ENCODE assay signal across 8 mouse cellular contexts in the genomic region with DNA sequence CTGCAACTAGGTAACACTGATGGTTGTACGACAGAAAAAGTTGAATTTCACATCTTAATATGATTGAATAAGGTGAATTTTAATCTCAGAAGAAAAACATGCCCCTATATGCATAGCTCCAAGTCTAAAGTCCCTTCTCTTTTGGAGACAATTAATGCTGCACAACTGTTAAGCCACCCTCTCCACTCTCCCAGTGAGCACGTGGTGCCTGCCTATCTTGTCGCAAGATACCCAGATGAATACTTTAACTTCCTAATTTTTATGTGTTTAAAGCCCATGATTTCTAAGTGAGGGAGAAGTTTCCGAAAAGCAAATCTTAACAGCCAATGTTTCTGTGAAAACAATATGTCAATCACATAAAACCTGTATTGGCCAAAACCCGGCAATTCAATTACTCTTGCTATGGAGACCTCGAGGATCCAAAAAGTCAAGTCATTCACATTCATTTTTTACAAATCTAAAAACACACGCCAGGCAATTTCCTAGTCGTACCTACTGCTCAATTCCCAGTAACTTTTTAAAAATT. TPM values are rescaled to one million over a fixed set of nuclear protein-coding genes. Genes with fewer than 3 reads are reported as not detected.
DNase-seq lines count a peak whose midpoint lies in the region; ATAC-seq and TF ChIP-seq lines count a peak whose summit lies in the region.

No protein-coding gene starts in this region.

- no peaks in the 10 kb centered on the region for H3K36me3 ChIP-seq in testis, adult 2 months (ENCODE audit: control insufficient read depth, insufficient read depth, low read length)
- peaks cover 14% of the 10 kb centered on the region for H3K36me3 ChIP-seq in forebrain, embryonic 14.5 days (ENCODE audit: control insufficient read depth, insufficient read depth, low read length)
- H3K36me3 ChIP-seq in liver, embryonic 12.5 days, result peaks cover 28% of the 10 kb centered on the region
- H3K36me3 ChIP-seq in stomach, postnatal 0 days (ENCODE audit: control insufficient read depth, insufficient read depth, low read length), result no peaks in the 10 kb centered on the region; the same call in 1 of the 2 replicates

- no peak for TF ChIP-seq CTCF in testis, adult 2 months (IDR thresholded peaks at IDR 0.05; ENCODE audit: control insufficient read depth, insufficient read depth, insufficient replicate concordance, low read depth, low read length)
- no peak for TF ChIP-seq CTCF in stomach, postnatal 0 days (IDR thresholded peaks at IDR 0.05; ENCODE audit: low read depth)

- H3K4me3 ChIP-seq in testis, adult 2 months (ENCODE audit: control insufficient read depth, low read depth, low read length), result peak overlapping the region; percentile 99
- H3K4me3 ChIP-seq in forebrain, embryonic 14.5 days (ENCODE audit: low read depth, low read length), result peak overlapping the region; percentile 79
- H3K4me3 ChIP-seq in liver, embryonic 12.5 days, result peak overlapping the region; percentile 93
- H3K4me3 ChIP-seq in stomach, postnatal 0 days (ENCODE audit: low read depth, low read length), result peak overlapping the region; percentile 96

- ATAC-seq in forebrain, embryonic 14.5 days, result no peak
- ATAC-seq in liver, embryonic 12.5 days, result no peak
- ATAC-seq in stomach, postnatal 0 days (ENCODE audit: low FRiP score, low TSS enrichment), result no peak

- no peaks in the 10 kb centered on the region for H3K9me3 ChIP-seq in forebrain, embryonic 14.5 days (replicated peaks; ENCODE audit: control insufficient read depth, low read length)
- no peaks in the 10 kb centered on the region for H3K9me3 ChIP-seq in liver, embryonic 12.5 days (replicated peaks)
- H3K9me3 ChIP-seq in stomach, postnatal 0 days (ENCODE audit: control insufficient read depth, low read length), result no peaks in the 10 kb centered on the region

- H3K27me3 ChIP-seq in testis, adult 2 months (ENCODE audit: control insufficient read depth, insufficient read depth, low read length), result no peaks in the 10 kb centered on the region
- H3K27me3 ChIP-seq in forebrain, embryonic 14.5 days (replicated peaks; ENCODE audit: control insufficient read depth, insufficient read depth, low read length), result no peaks in the 10 kb centered on the region
- H3K27me3 ChIP-seq in liver, embryonic 12.5 days (replicated peaks), result no peaks in the 10 kb centered on the region
- no peaks in the 10 kb centered on the region for H3K27me3 ChIP-seq in stomach, postnatal 0 days (ENCODE audit: control insufficient read depth, insufficient read depth, low read length)

- peak overlapping the region; percentile 68 for H3K4me2 ChIP-seq in forebrain, embryonic 14.5 days (ENCODE audit: low read length)
- H3K4me2 ChIP-seq in liver, embryonic 12.5 days, result peak overlapping the region; percentile 81
- peak overlapping the region; percentile 64 for H3K4me2 ChIP-seq in stomach, postnatal 0 days (replicated peaks; ENCODE audit: low read depth)

- peaks cover 3% of the 10 kb centered on the region; the same call in 1 of the 2 replicates for H3K4me1 ChIP-seq in testis, adult 2 months (ENCODE audit: control insufficient read depth, insufficient read depth, low read length)
- H3K4me1 ChIP-seq in forebrain, embryonic 14.5 days (ENCODE audit: control insufficient read depth, insufficient read depth, low read length), result peaks cover 22% of the 10 kb centered on the region
- peaks cover 36% of the 10 kb centered on the region for H3K4me1 ChIP-seq in liver, embryonic 12.5 days
- peaks cover 4% of the 10 kb centered on the region; the same call in 1 of the 2 replicates for H3K4me1 ChIP-seq in stomach, postnatal 0 days (replicated peaks; ENCODE audit: control insufficient read depth, insufficient read depth)

- peak overlapping the region; percentile 97 for H3K27ac ChIP-seq in testis, adult 2 months (ENCODE audit: control insufficient read depth, insufficient read depth, low read depth, low read length)
- H3K27ac ChIP-seq in forebrain, embryonic 14.5 days (ENCODE audit: low read depth, low read length), result peak overlapping the region; percentile 99; the same call in 1 of the 2 replicates
- peak overlapping the region; percentile 97 for H3K27ac ChIP-seq in liver, embryonic 12.5 days
- peak overlapping the region; percentile 93 for H3K27ac ChIP-seq in stomach, postnatal 0 days (replicated peaks)

- WGBS in forebrain, embryonic 14.5 days, result 2% methylated on average over 8 of the region's 8 CpGs
- WGBS in liver, embryonic 12.5 days (ENCODE audit: insufficient replicate concordance), result under 1% methylated on average over 8 of the region's 8 CpGs
- WGBS in stomach, postnatal 0 days, result 2% methylated on average over 8 of the region's 8 CpGs

- DNase-seq in testis, postnatal 14 days (ENCODE audit: low spot score), result no peak
- no peak for DNase-seq in forebrain, embryonic 14.5 days (ENCODE audit: low spot score)
- DNase-seq in stomach, postnatal 0 days (ENCODE audit: low spot score), result no peak
- no peak for DNase-seq in frontal cortex, postnatal 10 days (ENCODE audit: low spot score in 2 of 2)
- DNase-seq in layer of hippocampus, adult 8-10 months (ENCODE audit: low spot score in 2 of 2), result no peak
- no peak for DNase-seq in left cerebral cortex, adult 8-10 months (ENCODE audit: low spot score in 2 of 2)

- no peak for TF ChIP-seq EP300 in stomach, postnatal 0 days (optimal IDR thresholded peaks at IDR 0.05)

- H3K9ac ChIP-seq in forebrain, embryonic 14.5 days (ENCODE audit: low read length), result peak overlapping the region; percentile 90
- peak overlapping the region; percentile 94 for H3K9ac ChIP-seq in liver, embryonic 12.5 days
- H3K9ac ChIP-seq in stomach, postnatal 0 days (ENCODE audit: low read length), result peak overlapping the region; percentile 93

- no peak for TF ChIP-seq POLR2A in testis, adult 2 months (IDR thresholded peaks at IDR 0.05; ENCODE audit: control insufficient read depth, low read depth, low read length)

RNA-seq across cellular contexts. Expression of gene Cacybp, which starts 1.0 kb away (rescaled TPM):
- polyA plus RNA-seq in testis, adult 2 months (2012; rRNA removed), result 7.3 and 9.8 TPM in 2 replicates
- polyA plus RNA-seq in forebrain, embryonic 14.5 days (2014; fragmentation: Nextera tagmentation; extraction: Ambion mirVana), result 325 and 340 TPM in 2 replicates
- 279 and 282 TPM in 2 replicates for polyA plus RNA-seq in liver, embryonic 12.5 days (2016; fragmentation: Nextera tagmentation; extraction: Ambion mirVana)
- polyA plus RNA-seq in stomach, postnatal 0 days (2015; fragmentation: Nextera tagmentation; extraction: Ambion mirVana), result 106 and 119 TPM in 2 replicates
- 100 to 1,000 TPM in 1 of 4 experiments, 10 to 100 TPM in 3; 80.3 to 101 (median 91.8) TPM for total RNA-seq in layer of hippocampus, adult 8-10 months (2022)
- 10 to 100 TPM; 80.7 to 91.3 (median 83.0) TPM for total RNA-seq in left cerebral cortex, adult 8-10 months (2022)

RNA-seq across cellular contexts. Expression of gene Mrps14, which starts 16.6 kb away (rescaled TPM):
- 19.5 and 22.8 TPM in 2 replicates for polyA plus RNA-seq in testis, adult 2 months (2012; rRNA removed)
- polyA plus RNA-seq in forebrain, embryonic 14.5 days (2014; fragmentation: Nextera tagmentation; extraction: Ambion mirVana), result 169 and 224 TPM in 2 replicates
- 242 and 262 TPM in 2 replicates for polyA plus RNA-seq in liver, embryonic 12.5 days (2016; fragmentation: Nextera tagmentation; extraction: Ambion mirVana)
- polyA plus RNA-seq in stomach, postnatal 0 days (2015; fragmentation: Nextera tagmentation; extraction: Ambion mirVana), result 248 and 259 TPM in 2 replicates
- 10 to 100 TPM; 63.2 to 72.5 (median 71.7) TPM for total RNA-seq in layer of hippocampus, adult 8-10 months (2022)
- total RNA-seq in left cerebral cortex, adult 8-10 months (2022), result 10 to 100 TPM; 61.1 to 68.7 (median 63.9) TPM

RNA-seq across cellular contexts. Expression of gene Tnn, which starts 58.3 kb away (rescaled TPM):
- polyA plus RNA-seq in testis, adult 2 months (2012; rRNA removed), result not detected in 2 replicates
- polyA plus RNA-seq in forebrain, embryonic 14.5 days (2014; fragmentation: Nextera tagmentation; extraction: Ambion mirVana), result 0.04 and 0.12 TPM in 2 replicates
- 0.02 TPM in 2 replicates for polyA plus RNA-seq in liver, embryonic 12.5 days (2016; fragmentation: Nextera tagmentation; extraction: Ambion mirVana)
- polyA plus RNA-seq in stomach, postnatal 0 days (2015; fragmentation: Nextera tagmentation; extraction: Ambion mirVana), result 3.7 and 4.0 TPM in 2 replicates
- under 1 TPM; 0.07 to 0.16 (median 0.11) TPM for total RNA-seq in layer of hippocampus, adult 8-10 months (2022)
- total RNA-seq in left cerebral cortex, adult 8-10 months (2022), result under 1 TPM; 0.15 to 0.28 (median 0.17) TPM
